Mouse (Mus musculus): ENCODE results near the gene Grm3. TPM values are rescaled to one million over a fixed set of nuclear protein-coding genes. Genes with fewer than 3 reads are reported as not detected.

The Grm3 gene
- total and polyA plus RNA-seq, 3 experiments = not detected

- H3K36me3 ChIP-seq (replicated peaks in 1 of 2; ENCODE audit: control insufficient read depth in 1 of 2, insufficient read depth in 1 of 2, low read length in 1 of 2) = no peaks in the 10 kb centered on the region
- H3K4me3 ChIP-seq (replicated peaks in 1 of 3; ENCODE audit: low read depth in 2 of 3, low read length in 2 of 3, poor library complexity in 1 of 3) = no peak overlapping the region
- no peak overlapping the region for H3K4me2 ChIP-seq (ENCODE audit: insufficient read depth, low read depth, poor library complexity, severe bottlenecking)
- no peak for TF ChIP-seq POLR2AphosphoS2 (IDR thresholded peaks at IDR 0.05; ENCODE audit: low read depth, low read length)
- no peak for TF ChIP-seq JUN (IDR thresholded peaks at IDR 0.05; ENCODE audit: insufficient read depth, low read depth, low read length)
- TF ChIP-seq KAT2A (IDR thresholded peaks at IDR 0.05; ENCODE audit: insufficient replicate concordance, low read length) = no peak
- TF ChIP-seq UBTF (IDR thresholded peaks at IDR 0.05; ENCODE audit: low read depth, low read length) = no peak
- TF ChIP-seq MYC (IDR thresholded peaks at IDR 0.05; ENCODE audit: low read depth, low read length) = no peak
- TF ChIP-seq HCFC1 (IDR thresholded peaks at IDR 0.05; ENCODE audit: low read depth, low read length) = no peak
- TF ChIP-seq CTCF (conservative IDR thresholded peaks at IDR 0.05 in 1 of 2, IDR thresholded peaks at IDR 0.05 in 1 of 2; ENCODE audit: low read depth in 2 of 2, low read length in 2 of 2) = no peak
- no peak for TF ChIP-seq CHD2 (IDR thresholded peaks at IDR 0.05; ENCODE audit: low read length)
- TF ChIP-seq PAX5 (IDR thresholded peaks at IDR 0.05; ENCODE audit: low read length) = no peak
- no peak for TF ChIP-seq ELF1 (IDR thresholded peaks at IDR 0.05; ENCODE audit: low read depth, low read length)
- no peak for TF ChIP-seq ZNF384 (IDR thresholded peaks at IDR 0.05; ENCODE audit: low read depth, low read length)
- TF ChIP-seq ZC3H11A (IDR thresholded peaks at IDR 0.05; ENCODE audit: low read depth, low read length) = no peak
- no peak for TF ChIP-seq SMC3 (IDR thresholded peaks at IDR 0.05; ENCODE audit: low read depth, low read length)
- no peak for TF ChIP-seq NRF1 (IDR thresholded peaks at IDR 0.05; ENCODE audit: low read depth, low read length)
- no peak for TF ChIP-seq MEF2A (IDR thresholded peaks at IDR 0.05; ENCODE audit: borderline replicate concordance, low read depth, low read length)
- no peak for TF ChIP-seq ZKSCAN1 (IDR thresholded peaks at IDR 0.05; ENCODE audit: borderline replicate concordance, low read depth, low read length)
- no peak for TF ChIP-seq MAX (IDR thresholded peaks at IDR 0.05; ENCODE audit: low read length)
- no peak overlapping the region for H3K9ac ChIP-seq (ENCODE audit: insufficient read depth, low read depth)
- H3K79me2 ChIP-seq (replicated peaks; ENCODE audit: control insufficient read depth, extremely low read depth, insufficient read depth, poor library complexity, severe bottlenecking) = no peaks in the 10 kb centered on the region
- DNase-seq (ENCODE audit: extremely low read depth) = peak; percentile 14
- H3K27ac ChIP-seq (ENCODE audit: insufficient read depth, low read depth) = no peak overlapping the region
- dilution Hi-C loops (cut with MboI; ENCODE audit: extremely low pct_ligation_motif_present, extremely low pct_unique_long_range_greater_than_20kb, low sequenced_read_pairs) = no loop called here
- no peaks in the 10 kb centered on the region for H3K9me3 ChIP-seq (replicated peaks; ENCODE audit: low read length)
- no peaks in the 10 kb centered on the region for H3K27me3 ChIP-seq (replicated peaks)
- in situ Hi-C loops (cut with MboI; ENCODE audit: low pct_ligation_motif_present, low pct_unique_long_range_greater_than_20kb, low sequenced_read_pairs) = no loop called here
- peaks cover 0 to 8% of the 10 kb centered on the region in 2 experiments; a peak in 1 of 4 replicates for H3K4me1 ChIP-seq (ENCODE audit: control insufficient read depth in 1 of 2, insufficient read depth in 2 of 2)
Observed at GRCm38 (mm10) chr5:9570946-9571345, 154.0 kb downstream of the Grm3 start.

GRCm38 (mm10) chr5:9557706-9558105 lies 167.3 kb downstream of the Grm3 start:
- H3K4me3 ChIP-seq (replicated peaks in 1 of 3; ENCODE audit: low read depth in 2 of 3, low read length in 2 of 3, poor library complexity in 1 of 3) = no peak overlapping the region
- H3K9me3 ChIP-seq (replicated peaks; ENCODE audit: low read length) = no peaks in the 10 kb centered on the region
- no peak for DNase-seq (ENCODE audit: extremely low read depth)
- in situ Hi-C loops (cut with MboI; ENCODE audit: low pct_ligation_motif_present, low pct_unique_long_range_greater_than_20kb, low sequenced_read_pairs) (no loop called here), dilution Hi-C loops (cut with MboI; ENCODE audit: extremely low pct_ligation_motif_present, extremely low pct_unique_long_range_greater_than_20kb, low sequenced_read_pairs) (no loop called here)
- no peaks in the 10 kb centered on the region for H3K79me2 ChIP-seq (replicated peaks; ENCODE audit: control insufficient read depth, extremely low read depth, insufficient read depth, poor library complexity, severe bottlenecking)
- no peaks in the 10 kb centered on the region for H3K27me3 ChIP-seq (replicated peaks)
- no peak overlapping the region for H3K27ac ChIP-seq (ENCODE audit: insufficient read depth, low read depth)
- TF ChIP-seq JUN (IDR thresholded peaks at IDR 0.05; ENCODE audit: insufficient read depth, low read depth, low read length) (no peak), JUND (conservative IDR thresholded peaks at IDR 0.05; ENCODE audit: low read depth, low read length) (no peak), PAX5 (IDR thresholded peaks at IDR 0.05; ENCODE audit: low read length) (no peak), TCF12 (IDR thresholded peaks at IDR 0.05; ENCODE audit: low read depth, low read length) (no peak), ZC3H11A (IDR thresholded peaks at IDR 0.05; ENCODE audit: low read depth, low read length) (no peak), ETS1 (conservative IDR thresholded peaks at IDR 0.05; ENCODE audit: low read depth, low read length) (no peak), GABPA (IDR thresholded peaks at IDR 0.05; ENCODE audit: insufficient replicate concordance, low read depth, low read length) (no peak)
- no peaks in the 10 kb centered on the region for H3K4me1 ChIP-seq (ENCODE audit: control insufficient read depth in 1 of 2, insufficient read depth in 2 of 2)
- H3K9ac ChIP-seq (ENCODE audit: insufficient read depth, low read depth) = no peak overlapping the region
- no peak overlapping the region for H3K4me2 ChIP-seq (ENCODE audit: insufficient read depth, low read depth, poor library complexity, severe bottlenecking)
- no peaks in the 10 kb centered on the region for H3K36me3 ChIP-seq (replicated peaks in 1 of 2; ENCODE audit: control insufficient read depth in 1 of 2, insufficient read depth in 1 of 2, low read length in 1 of 2)
